8 mouse cellular contexts compared by ENCODE assay signal in genomic region chr2:103760421-103760820, GRCm38 (mm10). TPM values are rescaled to one million over a fixed set of nuclear protein-coding genes. Genes with fewer than 3 reads are reported as not detected.
DNase-seq lines count a peak whose midpoint lies in the region; ATAC-seq and TF ChIP-seq lines count a peak whose summit lies in the region.

No protein-coding gene starts in this region.

- peak; percentile 29; the same call in 1 of the 2 replicates for ATAC-seq in intestine, embryonic 16.5 days
- peak; percentile 53 for ATAC-seq in neural tube, embryonic 13.5 days (ENCODE audit: low read depth)

- H3K36me3 ChIP-seq in heart, adult 2 months (ENCODE audit: control insufficient read depth, insufficient read depth, low read length): no peaks in the 10 kb centered on the region
- H3K36me3 ChIP-seq in CH12.LX (replicated peaks in 1 of 2; ENCODE audit: control insufficient read depth in 1 of 2, insufficient read depth in 1 of 2, low read length in 1 of 2): peaks cover 18 to 38% of the 10 kb centered on the region in 2 experiments
- H3K36me3 ChIP-seq in intestine, embryonic 16.5 days (ENCODE audit: control insufficient read depth, insufficient read depth, low read length): peaks cover 6% of the 10 kb centered on the region; the same call in 1 of the 2 replicates
- peaks cover 16% of the 10 kb centered on the region for H3K36me3 ChIP-seq in neural tube, embryonic 13.5 days

- H3K27me3 ChIP-seq in heart, adult 2 months (ENCODE audit: control insufficient read depth, insufficient read depth, low read length): no peaks in the 10 kb centered on the region
- no peaks in the 10 kb centered on the region for H3K27me3 ChIP-seq in CH12.LX (replicated peaks)
- H3K27me3 ChIP-seq in intestine, embryonic 16.5 days (replicated peaks; ENCODE audit: control insufficient read depth, insufficient read depth, low read length): no peaks in the 10 kb centered on the region
- no peaks in the 10 kb centered on the region for H3K27me3 ChIP-seq in neural tube, embryonic 13.5 days

- no peak for TF ChIP-seq RAD21 in CH12.LX (IDR thresholded peaks at IDR 0.05; ENCODE audit: low read depth, low read length)

- H3K27ac ChIP-seq in heart, adult 2 months: peak overlapping the region; percentile 70
- no peak overlapping the region for H3K27ac ChIP-seq in CH12.LX (ENCODE audit: insufficient read depth, low read depth)
- peak overlapping the region; percentile 53 for H3K27ac ChIP-seq in intestine, embryonic 16.5 days (ENCODE audit: low read length)
- peak overlapping the region; percentile 69 for H3K27ac ChIP-seq in neural tube, embryonic 13.5 days (replicated peaks)

- dilution Hi-C loops in CH12.LX (cut with MboI; ENCODE audit: extremely low pct_ligation_motif_present, extremely low pct_unique_long_range_greater_than_20kb, low sequenced_read_pairs): no loop called here

- no peak for TF ChIP-seq EP300 in heart, adult 2 months (IDR thresholded peaks at IDR 0.05; ENCODE audit: insufficient read depth, low read depth, low read length)
- TF ChIP-seq EP300 in CH12.LX (IDR thresholded peaks at IDR 0.05; ENCODE audit: low read length): no peak

- DNase-seq in heart, adult 2 months: no peak
- DNase-seq in heart, postnatal 25 days (ENCODE audit: low spot score): no peak
- DNase-seq in CH12.LX (ENCODE audit: extremely low read depth): peak; percentile 39
- peak; percentile 15 for DNase-seq in embryo, embryonic 11 days
- no peak for DNase-seq in yolk sac, embryonic 10.5 days (ENCODE audit: low spot score)
- DNase-seq in lung, postnatal 36 days: no peak

- H3K4me1 ChIP-seq in heart, adult 2 months (ENCODE audit: control insufficient read depth, insufficient read depth, low read length): peaks cover 2% of the 10 kb centered on the region
- peaks cover 0 to 9% of the 10 kb centered on the region in 2 experiments; a peak in 2 of 4 replicates for H3K4me1 ChIP-seq in CH12.LX (ENCODE audit: control insufficient read depth in 1 of 2, insufficient read depth in 2 of 2)
- H3K4me1 ChIP-seq in intestine, embryonic 16.5 days (ENCODE audit: control insufficient read depth, insufficient read depth, low read length): peaks cover 8% of the 10 kb centered on the region; the same call in 1 of the 2 replicates
- peaks cover 28% of the 10 kb centered on the region for H3K4me1 ChIP-seq in neural tube, embryonic 13.5 days (replicated peaks)

- no peak for TF ChIP-seq CTCF in heart, adult 2 months (IDR thresholded peaks at IDR 0.05)
- TF ChIP-seq CTCF in CH12.LX (conservative IDR thresholded peaks at IDR 0.05 in 1 of 2, IDR thresholded peaks at IDR 0.05 in 1 of 2; ENCODE audit: low read depth in 2 of 2, low read length in 2 of 2): no peak

- peak overlapping the region; percentile 54; the same call in 1 of the 2 replicates for H3K4me2 ChIP-seq in CH12.LX (ENCODE audit: insufficient read depth, low read depth, poor library complexity, severe bottlenecking)
- H3K4me2 ChIP-seq in intestine, embryonic 16.5 days (ENCODE audit: low read depth, low read length): peak overlapping the region; percentile 55
- peak overlapping the region; percentile 92 for H3K4me2 ChIP-seq in neural tube, embryonic 13.5 days

- TF ChIP-seq POLR2A in heart, adult 2 months (IDR thresholded peaks at IDR 0.05; ENCODE audit: insufficient read depth, low read depth, low read length): no peak
- no peak for TF ChIP-seq POLR2A in CH12.LX (IDR thresholded peaks at IDR 0.05; ENCODE audit: low read depth, low read length)

- peak overlapping the region; percentile 33 for H3K9ac ChIP-seq in heart, adult 2 months (ENCODE audit: low read depth, low read length)
- H3K9ac ChIP-seq in CH12.LX (ENCODE audit: insufficient read depth, low read depth): peak overlapping the region; percentile 69
- H3K9ac ChIP-seq in intestine, embryonic 16.5 days (ENCODE audit: low read depth, low read length): peak overlapping the region; percentile 63
- H3K9ac ChIP-seq in neural tube, embryonic 13.5 days: peak overlapping the region; percentile 74

- WGBS in heart, adult 2 months: under 1% methylated on average over 12 of the region's 12 CpGs
- WGBS in intestine, embryonic 16.5 days: under 1% methylated on average over 12 of the region's 12 CpGs
- WGBS in neural tube, embryonic 13.5 days: under 1% methylated on average over 12 of the region's 12 CpGs

- intact Hi-C loops in heart, adult 2 months (cut with DNase I): no loop called here
- intact Hi-C loops in heart, postnatal 25 days (cut with DNase I): no loop called here

- peak overlapping the region; percentile 67 for H3K4me3 ChIP-seq in heart, adult 2 months
- peak overlapping the region; percentile 74 to 82 (median 78) for H3K4me3 ChIP-seq in CH12.LX (replicated peaks in 1 of 3; ENCODE audit: low read depth in 2 of 3, low read length in 2 of 3, poor library complexity in 1 of 3)
- peak overlapping the region; percentile 67 for H3K4me3 ChIP-seq in intestine, embryonic 16.5 days (ENCODE audit: low read length)
- H3K4me3 ChIP-seq in neural tube, embryonic 13.5 days: peak overlapping the region; percentile 65

- H3K9me3 ChIP-seq in CH12.LX (replicated peaks; ENCODE audit: low read length): no peaks in the 10 kb centered on the region
- H3K9me3 ChIP-seq in intestine, embryonic 16.5 days (ENCODE audit: control insufficient read depth, low read length): no peaks in the 10 kb centered on the region
- no peaks in the 10 kb centered on the region for H3K9me3 ChIP-seq in neural tube, embryonic 13.5 days

- in situ Hi-C loops in CH12.LX (cut with MboI; ENCODE audit: low pct_ligation_motif_present, low pct_unique_long_range_greater_than_20kb, low sequenced_read_pairs): no loop called here

- no peaks in the 10 kb centered on the region for H3K79me2 ChIP-seq in heart, adult 2 months (replicated peaks; ENCODE audit: control insufficient read depth, insufficient read depth, low read length)
- H3K79me2 ChIP-seq in CH12.LX (replicated peaks; ENCODE audit: control insufficient read depth, extremely low read depth, insufficient read depth, poor library complexity, severe bottlenecking): peaks cover 30% of the 10 kb centered on the region

TF ChIP-seq in CH12.LX, 34 proteins besides CTCF, POLR2A, EP300 and RAD21:
- no peak for TF ChIP-seq UBTF (IDR thresholded peaks at IDR 0.05; ENCODE audit: low read depth, low read length)
- TF ChIP-seq TCF12 (IDR thresholded peaks at IDR 0.05; ENCODE audit: low read depth, low read length): no peak
- no peak for TF ChIP-seq NELFE (IDR thresholded peaks at IDR 0.05; ENCODE audit: low read depth, low read length)
- TF ChIP-seq CHD2 (IDR thresholded peaks at IDR 0.05; ENCODE audit: low read length): no peak
- TF ChIP-seq HCFC1 (IDR thresholded peaks at IDR 0.05; ENCODE audit: low read depth, low read length): no peak
- no peak for TF ChIP-seq IRF4 (IDR thresholded peaks at IDR 0.05; ENCODE audit: low read depth, low read length)
- no peak for TF ChIP-seq ZNF384 (IDR thresholded peaks at IDR 0.05; ENCODE audit: low read depth, low read length)
- no peak for TF ChIP-seq BHLHE40 (IDR thresholded peaks at IDR 0.05; ENCODE audit: low read depth, low read length)
- no peak for TF ChIP-seq ETS1 (conservative IDR thresholded peaks at IDR 0.05; ENCODE audit: low read depth, low read length)
- no peak for TF ChIP-seq RCOR1 (conservative IDR thresholded peaks at IDR 0.05; ENCODE audit: low read depth, low read length)
- no peak for TF ChIP-seq CHD1 (IDR thresholded peaks at IDR 0.05; ENCODE audit: low read depth, low read length)
- no peak for TF ChIP-seq MAFK (IDR thresholded peaks at IDR 0.05; ENCODE audit: insufficient replicate concordance, low read length)
- no peak for TF ChIP-seq ELF1 (IDR thresholded peaks at IDR 0.05; ENCODE audit: low read depth, low read length)
- TF ChIP-seq POLR2AphosphoS2 (IDR thresholded peaks at IDR 0.05; ENCODE audit: low read depth, low read length): no peak
- no peak for TF ChIP-seq MAX (IDR thresholded peaks at IDR 0.05; ENCODE audit: low read length)
TF ChIP-seq in CH12.LX: peak in this region for 0.

RNA-seq across cellular contexts. Expression of gene Nat10, which starts 0.6 kb away (rescaled TPM):
- 10 to 100 TPM; 14.0 to 14.2 TPM for total RNA-seq in heart, adult 2 months (2021)
- 26.1 and 30.4 TPM in 2 replicates for polyA plus RNA-seq in heart, adult 2 months (2012; rRNA removed)
- total RNA-seq in heart, postnatal 25 days (2021): 10 to 100 TPM; 12.7 to 13.7 TPM
- total RNA-seq in CH12.LX (2012; rRNA removed) (36.0 and 47.8 TPM in 2 replicates), CH12.LX (2014; rRNA removed) (31.0 and 36.7 TPM in 2 replicates)
- polyA plus RNA-seq in CH12.LX (2012; ENCODE audit: insufficient read length, low read depth): 83.6 and 93.0 TPM in 2 replicates
- polyA plus RNA-seq in intestine, embryonic 16.5 days (2015; fragmentation: Nextera tagmentation; extraction: Ambion mirVana): 27.6 and 28.9 TPM in 2 replicates
- 17.3 and 19.0 TPM in 2 replicates for polyA plus RNA-seq in neural tube, embryonic 13.5 days (2015; fragmentation: Nextera tagmentation; extraction: Ambion mirVana)

RNA-seq across cellular contexts. Expression of gene Caprin1, which starts 37.0 kb away (rescaled TPM):
- total RNA-seq in heart, adult 2 months (2021): 100 to 1,000 TPM; 190 to 204 TPM
- 56.1 and 94.6 TPM in 2 replicates for polyA plus RNA-seq in heart, adult 2 months (2012; rRNA removed)
- total RNA-seq in heart, postnatal 25 days (2021): 100 to 1,000 TPM; 197 to 217 TPM
- total RNA-seq in CH12.LX (2012; rRNA removed) (217 and 260 TPM in 2 replicates), CH12.LX (2014; rRNA removed) (410 and 422 TPM in 2 replicates)
- 514 and 537 TPM in 2 replicates for polyA plus RNA-seq in CH12.LX (2012; ENCODE audit: insufficient read length, low read depth)
- 220 and 232 TPM in 2 replicates for polyA plus RNA-seq in intestine, embryonic 16.5 days (2015; fragmentation: Nextera tagmentation; extraction: Ambion mirVana)
- 412 and 425 TPM in 2 replicates for polyA plus RNA-seq in neural tube, embryonic 13.5 days (2015; fragmentation: Nextera tagmentation; extraction: Ambion mirVana)

Comparison
In these comparisons a context has a peak if more than half of its experiments do, and no peak if none do; other contexts are left out.
1. DNase-seq: peak in CH12.LX (single experiment) and embryo, embryonic 11 days (single experiment); none in heart, adult 2 months (0 of 2), heart, postnatal 25 days (single experiment), yolk sac, embryonic 10.5 days (single experiment) and lung, postnatal 36 days (single experiment).
2. Peak in every context shown above with its lines, with median percentiles within 50 percentile points of each other: H3K4me3 ChIP-seq, H3K9ac ChIP-seq and H3K4me2 ChIP-seq.